Mouse (Mus musculus): Measurements from ENCODE around the gene Nek8. TPM values are rescaled to one million over a fixed set of nuclear protein-coding genes. Genes with fewer than 3 reads are reported as not detected.

Gene Nek8
- polyA plus RNA-seq, 3 experiments from 2014 or later, result 9.1 to 13.2 (median 11.3) TPM

DNA sequence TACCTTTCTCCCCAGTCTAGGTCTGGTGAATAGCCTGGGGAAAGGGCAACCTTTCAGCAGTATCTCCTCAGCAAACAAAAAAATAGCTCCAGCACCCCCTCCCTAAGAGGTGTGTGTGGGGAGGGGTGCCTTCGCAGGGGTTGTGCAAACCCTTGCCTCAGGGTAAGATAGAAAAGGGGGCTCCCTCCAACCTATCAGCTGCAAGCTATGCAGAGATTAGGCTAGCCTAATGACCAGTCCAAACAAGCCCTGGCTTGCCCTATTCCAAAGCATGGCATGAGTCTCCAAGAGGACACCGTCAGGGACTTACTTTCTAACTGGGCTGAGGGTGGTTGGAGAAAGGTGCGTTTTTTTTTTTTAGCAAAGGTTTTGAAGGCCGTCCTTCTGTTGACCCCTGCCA lies 10.3 kb downstream of the Nek8 start:
- ATAC-seq, result no peak

DNA sequence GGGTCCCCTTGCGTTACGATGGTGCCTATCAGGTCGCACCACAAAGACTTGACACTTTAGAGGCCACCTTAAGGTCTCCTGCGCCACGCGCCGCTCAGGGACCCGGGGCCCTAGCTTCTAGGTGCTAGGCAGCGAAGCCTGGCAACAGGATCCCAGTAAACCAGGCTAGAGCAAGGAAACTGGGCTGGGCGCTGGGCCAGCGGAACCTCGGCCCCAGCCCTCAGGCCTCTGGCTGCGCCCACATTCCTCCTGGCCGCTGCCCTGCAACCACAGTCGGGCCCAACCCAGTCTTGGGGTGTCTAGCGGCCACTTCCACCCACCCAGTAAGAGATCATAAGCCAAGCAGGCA lies 10.7 kb downstream of the Nek8 start:
- ATAC-seq, result peak; percentile 10

DNA sequence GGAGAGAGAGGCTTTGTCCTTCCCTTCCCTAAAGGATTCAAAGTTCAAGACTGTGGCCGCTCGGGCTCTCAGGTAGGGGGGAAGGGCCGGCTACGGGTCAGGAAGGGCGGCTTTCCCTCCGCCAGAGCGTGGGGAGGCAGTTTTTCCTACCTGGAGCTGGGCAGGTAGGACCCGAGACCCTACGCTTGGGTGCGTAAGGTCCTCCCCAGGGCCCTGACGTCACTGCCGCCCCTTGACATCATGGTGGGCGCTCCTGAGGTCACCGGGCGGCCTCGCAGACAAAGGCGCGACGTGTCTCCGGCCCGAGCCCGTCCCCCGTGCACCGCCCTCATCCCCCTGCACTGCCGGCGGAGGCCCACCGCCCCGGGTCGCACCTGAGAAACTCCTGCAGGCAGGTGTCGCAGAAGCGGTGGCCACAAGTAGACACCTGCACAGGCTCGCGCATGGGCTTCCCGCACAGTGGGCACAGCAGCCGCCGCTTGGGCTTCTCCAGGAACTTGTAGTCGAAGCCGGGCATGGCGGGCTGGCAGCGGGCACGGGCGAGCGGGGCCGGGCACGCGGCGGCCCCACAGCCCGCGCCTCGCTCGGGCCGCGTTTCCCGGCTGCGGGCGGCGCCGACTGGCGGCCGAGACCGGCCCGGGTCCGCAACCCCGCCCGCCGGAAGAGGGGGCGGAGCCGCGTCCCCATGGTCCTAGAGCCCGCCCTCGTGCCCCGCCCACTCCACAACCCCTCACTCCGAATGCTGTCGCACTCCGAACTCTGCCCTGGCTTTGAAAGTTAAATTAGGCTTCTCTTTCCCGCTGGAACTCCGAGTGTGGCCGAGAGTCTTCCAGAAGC lies 11.3 kb downstream of the Nek8 start, which contains the start of gene Traf4:
Gene Traf4 (minus strand): TSS at position 666 of the 837 bp plus-strand sequence.
- peak; percentile 63 for ATAC-seq

DNA sequence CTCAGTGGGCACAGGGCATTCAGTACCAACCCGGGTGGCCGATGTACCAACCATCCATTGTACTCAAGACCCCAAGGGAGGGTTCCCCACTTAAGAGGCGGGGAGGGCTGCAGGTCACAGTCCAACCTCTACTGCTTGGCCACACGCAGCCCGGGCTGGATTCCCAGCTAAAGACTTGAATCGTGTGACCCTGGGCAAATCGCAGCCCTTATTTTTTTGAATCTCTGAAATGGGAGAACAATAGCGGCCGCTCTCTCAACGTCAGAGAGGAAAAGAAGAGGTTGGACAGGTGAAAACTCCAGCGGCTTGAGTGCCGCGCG lies 11.9 kb downstream of the Nek8 start:
- no peak for ATAC-seq

DNA sequence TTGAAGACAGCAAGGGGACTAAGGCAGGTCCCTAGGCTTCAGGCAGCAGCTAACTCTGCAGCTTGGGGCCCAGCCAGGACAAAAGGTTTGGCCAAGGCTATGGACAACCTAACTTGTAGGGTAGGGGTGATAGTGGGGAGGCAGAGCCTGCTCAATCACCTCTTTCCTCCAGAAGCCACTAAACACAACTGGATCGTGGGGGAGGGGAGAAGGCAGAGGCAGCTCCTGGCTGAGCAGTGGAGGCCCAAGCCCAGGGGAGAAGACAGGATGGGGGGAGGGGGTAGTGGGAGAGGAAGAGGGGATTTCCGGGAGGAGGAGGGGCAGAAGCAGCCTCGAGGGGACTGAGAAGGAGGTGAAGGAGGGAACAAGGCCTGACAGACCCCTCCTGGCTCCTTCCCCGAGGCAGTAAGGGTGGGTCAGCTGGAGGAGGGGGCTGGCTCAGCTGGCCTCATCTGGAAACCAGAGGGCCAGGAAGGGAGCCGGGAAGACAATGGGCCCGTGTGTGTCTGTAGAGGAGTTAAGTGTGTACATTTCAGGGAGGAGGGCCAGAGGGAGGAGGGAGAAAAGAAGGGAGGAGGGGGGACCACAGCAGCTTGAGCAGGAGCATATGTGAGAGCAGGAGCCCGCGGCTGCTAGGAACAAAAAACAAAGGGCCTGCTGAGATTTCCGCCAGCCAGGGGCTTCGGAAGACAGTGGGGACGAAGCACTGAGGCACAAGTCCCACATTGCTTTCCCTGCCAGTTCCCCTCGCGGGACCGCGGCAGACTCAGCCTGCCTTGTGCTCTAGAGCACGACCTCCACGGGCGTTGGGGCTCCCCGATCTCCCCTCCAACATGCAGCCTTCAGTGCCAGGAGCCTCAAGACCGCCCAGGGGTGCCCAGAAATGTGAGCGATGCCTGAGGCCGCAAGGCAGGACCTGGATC lies 12.5 kb downstream of the Nek8 start:
- no peak for ATAC-seq

DNA sequence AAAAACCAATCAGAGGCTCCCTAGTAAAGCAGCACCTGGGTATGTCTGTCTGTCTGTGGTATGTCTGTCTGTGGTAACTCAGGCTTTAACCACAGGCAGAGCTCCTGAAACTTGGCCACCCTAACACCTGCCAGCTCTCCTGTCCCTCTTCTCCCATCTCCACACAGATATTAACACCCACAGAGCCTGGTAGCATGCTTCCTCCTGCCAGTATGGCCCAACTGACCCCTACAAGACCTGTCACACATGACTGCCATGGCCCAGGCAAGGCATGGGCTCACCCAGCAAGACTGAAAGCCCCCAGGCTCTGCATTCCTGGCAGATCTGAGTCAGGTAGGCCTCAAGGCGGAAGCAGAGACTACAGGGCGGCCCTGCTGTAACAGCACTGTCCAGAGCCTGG lies 13.4 kb downstream of the Nek8 start:
- ATAC-seq, result no peak

DNA sequence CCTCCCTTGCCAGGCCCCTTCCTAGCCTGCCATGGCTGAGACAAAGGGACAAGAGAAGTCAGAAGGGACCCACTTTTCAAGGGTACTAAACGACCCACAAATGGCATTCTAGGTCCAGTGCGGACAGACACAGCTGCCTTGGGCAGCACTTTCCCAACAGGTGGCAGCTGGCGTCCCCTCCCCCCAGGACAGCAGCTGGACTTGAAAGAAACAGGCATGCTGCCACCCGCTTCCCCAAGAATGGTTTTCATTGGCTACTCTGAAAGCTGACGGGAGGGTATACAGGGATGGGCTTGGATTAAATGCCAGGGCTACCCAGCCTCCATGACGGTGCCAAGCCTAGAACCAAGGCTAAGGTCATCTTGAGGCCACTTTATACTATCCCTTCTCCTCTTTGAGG lies 14.0 kb downstream of the Nek8 start:
- ATAC-seq, result no peak

DNA sequence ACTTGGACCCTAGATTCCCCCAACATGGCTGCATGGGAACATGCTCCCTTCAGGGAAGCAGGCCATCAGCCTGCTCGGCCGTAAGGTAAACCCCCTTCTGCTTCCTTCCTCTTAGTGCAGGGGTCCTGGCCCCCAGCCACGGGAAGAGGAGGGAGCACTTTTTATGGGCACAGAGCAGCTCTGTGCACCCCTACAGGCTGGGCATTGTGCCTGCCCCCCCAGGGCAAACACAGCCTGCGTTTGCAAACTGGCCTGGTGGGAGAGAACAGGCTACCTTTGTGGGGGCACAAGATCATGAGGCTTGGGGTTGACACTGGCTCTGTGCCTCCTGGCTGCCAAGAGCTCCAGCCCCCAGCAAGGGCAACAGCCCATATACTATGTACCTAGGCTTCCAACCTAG lies 14.5 kb downstream of the Nek8 start:
- ATAC-seq, result no peak

DNA sequence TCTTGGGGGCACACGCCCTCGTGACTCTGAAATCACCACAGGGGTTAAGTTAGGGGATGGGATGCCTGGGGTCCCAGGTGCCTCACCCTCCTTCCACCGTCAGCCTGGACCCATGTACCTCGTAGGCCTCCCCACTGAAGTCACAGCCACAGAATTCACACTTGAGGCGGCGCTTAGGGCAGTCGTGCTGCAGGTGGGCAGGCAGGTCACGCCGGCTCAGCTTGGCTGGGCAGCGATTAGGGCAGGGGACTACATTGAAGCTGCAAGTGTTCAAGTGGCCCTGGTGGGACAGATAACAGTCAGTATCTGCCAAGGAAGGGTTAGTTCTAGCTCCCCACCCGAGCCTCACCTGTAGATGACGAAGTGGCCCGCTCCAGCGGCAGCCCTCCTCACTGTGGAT lies 15.3 kb downstream of the Nek8 start:
- ATAC-seq, result no peak

DNA sequence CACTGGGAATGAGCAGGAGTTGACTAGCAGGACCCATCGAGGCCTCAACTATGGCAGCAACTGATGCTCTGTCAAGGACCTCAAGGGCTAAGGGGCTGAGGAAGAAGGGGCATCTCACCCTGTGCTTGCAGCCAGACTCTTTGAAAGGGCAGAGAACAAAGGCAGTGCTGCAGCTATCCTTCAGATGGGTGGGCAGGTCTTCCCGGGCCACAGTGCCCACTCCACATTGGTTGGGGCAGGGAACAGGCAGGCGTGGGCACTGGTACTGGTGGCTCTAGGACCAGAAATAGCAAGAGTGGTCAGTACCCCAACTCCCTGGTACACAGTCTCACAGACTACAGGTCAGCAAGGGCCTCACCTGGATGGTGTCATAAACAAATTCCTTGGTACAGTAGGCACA lies 15.8 kb downstream of the Nek8 start:
- no peak for ATAC-seq

DNA sequence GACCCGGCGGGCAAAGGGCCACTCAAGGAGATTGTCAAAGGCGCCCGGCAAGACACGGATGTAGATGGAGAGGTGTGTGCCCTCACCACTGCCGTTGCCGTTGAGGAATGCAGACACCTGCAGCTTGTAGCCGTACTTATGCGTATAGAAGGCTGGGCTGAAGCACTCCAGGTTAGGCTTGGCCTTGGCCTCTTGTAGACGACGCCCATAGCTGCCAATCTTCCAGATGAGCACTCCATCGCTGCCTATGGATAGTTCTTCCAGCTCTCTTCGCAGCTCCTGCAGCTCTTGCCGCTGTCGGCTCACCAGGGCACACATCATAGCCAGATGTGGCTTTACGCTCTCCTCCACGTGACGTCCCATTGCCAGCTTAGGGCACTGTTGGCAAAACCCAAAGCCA lies 16.3 kb downstream of the Nek8 start:
- no peak for ATAC-seq

DNA sequence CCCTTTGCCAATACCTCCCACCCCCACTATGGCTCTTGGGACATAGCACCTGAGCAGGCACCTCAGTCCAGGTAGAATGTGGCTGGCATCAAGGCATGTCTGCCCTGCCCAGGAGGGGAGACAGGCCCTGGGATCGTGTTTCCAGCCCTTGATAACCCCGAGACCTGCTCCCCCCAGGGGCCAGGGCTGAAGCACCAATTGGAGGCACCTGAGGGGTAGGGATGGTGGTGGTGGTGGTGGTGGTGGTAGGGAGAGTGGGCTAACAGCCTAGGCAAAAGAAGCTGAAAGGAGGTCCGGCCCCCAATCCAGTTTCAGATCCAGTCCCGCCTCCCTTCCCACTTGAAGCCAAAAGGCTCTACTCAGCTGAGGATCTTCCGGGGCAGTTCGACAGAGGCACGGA lies 16.9 kb downstream of the Nek8 start:
- no peak for ATAC-seq

DNA sequence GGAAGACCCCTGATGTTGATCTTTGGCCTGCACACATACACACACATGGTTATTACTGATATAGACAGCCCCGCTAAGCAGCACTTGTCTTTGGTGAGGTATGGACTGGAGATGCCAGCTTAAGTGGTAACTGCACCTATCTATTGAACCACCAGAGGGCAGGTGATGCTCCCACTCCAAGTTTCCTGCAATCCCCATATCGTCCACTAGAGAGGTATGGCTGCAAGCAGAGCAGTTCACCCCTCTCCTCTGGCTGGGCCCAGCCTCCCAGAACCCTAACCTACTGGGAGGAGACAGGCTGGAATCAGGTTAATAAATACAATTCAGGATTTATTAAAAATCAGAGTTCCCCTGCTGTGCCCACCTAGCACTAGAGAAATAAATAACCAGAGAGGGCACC lies 17.4 kb downstream of the Nek8 start:
- peak; percentile 93 for ATAC-seq

DNA sequence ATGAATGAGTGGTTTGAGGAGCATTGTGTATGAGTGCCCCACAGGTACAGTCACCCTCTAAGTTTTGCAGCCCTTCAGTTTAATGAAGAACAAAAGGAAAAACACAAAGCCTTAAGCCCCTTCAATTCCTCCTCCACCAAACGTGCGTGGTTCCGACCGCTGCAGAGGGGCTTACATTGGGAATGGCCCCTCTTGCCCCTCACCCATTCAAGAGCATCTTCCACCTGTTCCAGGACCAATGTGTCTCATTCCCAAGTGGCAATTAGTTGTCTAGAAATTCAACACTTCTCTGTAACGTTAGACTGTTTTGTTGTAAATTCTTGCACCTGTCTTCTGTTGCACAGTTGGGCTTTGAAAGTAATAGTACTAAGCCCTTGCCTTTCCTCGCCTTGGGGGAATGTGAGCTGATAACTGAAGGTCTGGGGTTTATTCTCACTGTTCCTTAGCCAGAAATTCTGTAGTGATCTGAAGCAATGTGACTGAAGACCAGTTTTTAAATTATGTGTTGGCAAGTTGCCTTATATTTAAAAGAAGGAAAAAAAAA lies 20.2 kb downstream of the Nek8 start:
- no peak for ATAC-seq

DNA sequence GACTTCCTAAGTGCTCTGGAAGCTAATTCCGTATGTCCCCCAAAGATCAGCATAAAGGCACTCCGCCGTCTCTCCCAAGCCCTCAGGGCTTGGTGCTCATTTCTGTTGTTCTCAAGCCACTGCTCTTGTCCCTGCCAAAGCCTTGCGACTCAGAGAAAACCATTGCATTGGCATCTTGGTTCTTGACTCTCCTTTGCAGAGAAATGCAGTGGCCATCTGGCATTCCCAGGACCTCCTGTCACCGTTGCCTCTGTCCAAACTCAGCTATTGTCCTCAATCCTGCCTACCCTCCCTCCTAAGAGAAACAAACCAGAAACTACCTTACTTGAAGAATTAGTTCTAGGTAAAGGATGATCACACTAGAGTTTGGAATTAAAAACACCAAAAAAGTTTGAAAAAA lies 20.8 kb downstream of the Nek8 start:
- no peak for ATAC-seq

DNA sequence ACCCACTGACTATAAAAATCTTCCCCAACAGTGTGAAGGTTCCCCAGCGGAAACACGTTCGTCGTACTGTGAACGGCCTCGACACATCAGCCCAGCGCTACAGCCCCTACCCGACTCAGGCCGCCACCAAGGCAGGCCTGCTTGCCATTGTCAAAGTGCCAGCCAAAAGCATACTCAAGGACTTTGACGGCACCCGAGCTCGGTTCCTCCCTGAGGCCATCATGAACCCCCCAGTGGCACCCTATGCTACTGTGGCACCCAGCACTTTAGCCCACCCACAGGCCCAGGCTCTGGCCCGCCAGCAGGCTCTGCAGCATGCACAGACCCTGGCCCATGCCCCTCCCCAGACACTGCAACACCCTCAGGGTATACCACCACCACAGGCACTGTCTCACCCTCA lies 22.7 kb downstream of the Nek8 start:
- ATAC-seq, result no peak

DNA sequence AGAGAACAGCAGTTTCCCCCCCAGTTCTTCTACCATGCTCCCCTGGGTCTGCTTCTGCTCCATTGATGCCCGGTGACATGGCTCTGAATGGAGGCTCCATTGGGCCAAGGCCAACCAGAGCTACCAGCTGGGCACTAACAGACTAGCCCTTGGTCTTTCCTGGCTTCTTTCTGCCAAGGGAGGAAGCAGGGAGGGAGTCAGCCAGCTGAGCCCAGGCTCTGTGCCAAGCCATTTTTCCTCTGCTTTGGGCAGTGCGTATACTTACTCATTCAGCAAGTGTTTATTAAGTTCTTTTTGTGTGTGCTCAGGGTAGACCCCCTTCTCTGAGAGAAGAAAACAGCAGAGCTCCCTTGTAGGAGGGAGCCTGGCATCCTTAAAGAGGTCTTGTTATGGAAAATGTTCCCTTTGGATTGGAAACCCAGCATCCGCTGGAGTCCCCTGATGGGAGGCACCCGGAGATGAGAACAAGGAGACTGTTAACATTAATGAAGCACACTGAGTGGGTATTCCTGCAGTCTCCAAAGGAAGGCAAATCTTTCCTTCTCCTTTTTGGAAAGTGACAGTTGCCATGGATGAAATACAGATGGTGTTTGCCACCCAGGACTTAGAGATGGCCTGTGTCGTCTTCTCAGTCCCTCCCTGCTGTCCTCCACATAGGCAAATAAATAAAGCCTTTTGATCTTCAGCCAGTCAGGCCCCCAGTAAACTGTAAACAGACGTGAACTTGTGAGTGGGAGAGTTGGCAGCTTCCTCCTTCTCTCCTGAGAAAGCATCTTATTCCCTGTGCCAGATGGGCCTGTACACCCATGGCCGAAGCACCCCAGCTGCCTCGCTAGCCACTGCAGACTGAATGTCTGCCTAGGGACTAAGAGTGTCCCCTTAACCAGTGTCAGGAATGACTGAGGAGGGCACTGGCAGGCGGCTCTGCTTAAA lies 23.9 kb downstream of the Nek8 start:
- ATAC-seq, result no peak

DNA sequence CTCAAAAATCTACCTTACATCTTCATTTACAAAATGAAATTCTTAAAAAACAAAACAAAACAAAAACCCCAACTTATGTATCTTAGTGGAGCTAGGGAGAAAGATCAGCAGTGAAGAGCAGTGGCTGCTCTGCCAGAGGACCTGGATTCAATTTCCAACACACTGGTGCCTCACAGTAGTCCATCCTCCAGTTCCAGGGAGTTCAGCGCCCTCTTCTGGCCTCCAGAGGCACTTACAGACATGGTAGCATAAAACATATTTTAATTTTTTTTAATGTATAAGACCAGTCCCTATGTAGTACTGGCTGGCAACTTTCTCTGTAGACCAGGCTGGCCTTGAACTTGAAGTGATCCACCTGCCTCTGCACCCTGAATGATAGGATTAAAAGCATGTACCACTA lies 25.3 kb downstream of the Nek8 start:
- no peak for ATAC-seq

DNA sequence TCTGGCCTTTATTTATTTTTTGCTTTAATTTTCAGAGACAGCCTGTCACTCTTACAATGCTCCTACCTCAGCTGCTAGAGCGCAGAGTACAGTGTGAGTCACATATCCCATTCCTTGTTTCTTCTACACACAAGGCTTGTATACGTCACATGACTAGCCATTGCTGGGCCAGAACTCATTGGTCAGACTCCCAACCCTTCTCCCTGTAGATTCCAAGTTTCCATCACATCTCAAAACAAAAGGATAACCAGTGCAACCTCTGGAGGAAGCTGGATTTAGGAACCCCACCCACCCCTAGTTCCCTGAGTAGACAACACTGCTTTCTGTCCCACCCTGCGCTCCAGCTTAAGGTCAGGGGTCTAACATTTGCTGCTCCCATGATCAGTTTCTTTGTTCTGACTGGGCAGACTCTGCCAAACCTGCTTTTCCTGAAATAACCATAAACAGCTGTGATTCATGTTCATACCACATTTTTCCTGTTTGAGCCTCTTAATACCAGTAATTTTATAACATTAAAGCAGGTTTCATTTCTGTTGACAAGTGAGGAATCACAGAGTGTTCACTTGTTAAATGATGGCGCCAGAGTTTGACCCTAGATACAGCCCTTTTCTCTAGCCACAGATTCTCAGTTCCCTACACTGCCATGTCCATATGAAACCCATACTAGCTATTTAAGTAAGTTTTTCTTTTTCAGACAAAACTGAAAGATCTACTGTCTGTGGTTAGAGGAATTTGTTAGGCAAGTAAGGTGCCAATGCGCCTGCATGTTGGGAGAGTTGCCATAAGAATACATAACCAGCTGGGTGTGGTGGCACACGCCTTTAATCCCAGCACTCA lies 29.6 kb downstream of the Nek8 start:
- no peak for ATAC-seq

DNA sequence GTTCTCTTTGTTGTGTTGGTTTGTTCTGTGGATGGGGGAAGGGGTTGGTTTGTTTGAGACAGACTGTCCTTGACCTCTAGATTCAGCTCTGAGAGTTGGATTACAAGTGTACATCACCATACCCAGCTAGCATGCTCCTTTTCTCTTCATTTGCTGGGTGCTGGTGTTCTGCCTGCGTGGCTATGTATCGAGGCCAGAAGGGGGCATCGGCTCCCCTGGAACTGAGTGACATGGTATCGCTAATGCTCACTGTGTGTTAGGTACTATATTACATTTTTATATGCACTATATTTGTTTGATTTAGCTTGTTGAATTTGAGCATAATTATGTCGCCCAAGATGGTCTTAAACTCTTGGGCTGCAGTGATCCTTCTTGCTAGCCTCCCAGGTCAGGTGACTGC lies 30.3 kb downstream of the Nek8 start:
- ATAC-seq, result no peak

DNA sequence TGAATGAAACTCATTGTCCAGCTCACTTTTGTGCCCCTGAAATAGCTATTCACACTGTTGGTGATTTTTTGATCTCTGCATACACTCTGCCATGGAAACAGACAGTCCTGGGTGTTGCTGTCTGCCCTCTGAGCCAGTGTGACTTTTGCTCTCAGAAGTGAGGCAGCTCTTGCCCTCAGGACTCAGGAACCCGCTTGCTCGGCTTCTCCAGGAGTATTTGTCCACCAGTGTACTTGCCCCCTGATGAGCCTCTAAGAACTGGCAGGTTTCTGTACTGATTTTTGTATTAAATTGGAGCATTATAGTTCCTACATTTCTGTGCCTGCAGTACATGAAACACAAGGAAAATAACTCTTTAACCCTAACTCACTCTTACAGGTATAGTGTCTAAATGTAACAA lies 33.0 kb downstream of the Nek8 start:
- ATAC-seq, result no peak

DNA sequence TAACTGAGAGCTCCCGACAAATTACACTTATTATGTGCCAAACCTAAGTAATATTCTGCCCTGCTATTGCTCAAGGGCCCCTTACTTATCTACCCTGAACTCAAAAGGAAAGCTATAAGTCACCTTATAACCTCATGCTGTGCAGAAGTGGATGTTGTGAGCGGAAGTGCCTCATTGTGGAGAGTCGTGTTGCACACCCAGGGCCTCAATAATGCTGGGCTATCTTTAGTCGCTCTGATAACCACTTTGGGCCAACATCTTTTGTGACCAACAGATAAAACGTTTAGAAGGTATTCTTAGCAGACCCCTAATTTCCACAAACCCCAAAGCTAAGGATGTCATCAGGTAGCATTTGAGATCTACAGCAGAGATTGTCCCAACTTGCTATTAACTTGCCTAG lies 35.8 kb downstream of the Nek8 start:
- no peak for ATAC-seq
